In genomic region chr2:121071871-121072270, GRCm38 (mm10) we compare ENCODE assay signal across 24 mouse cellular contexts. TPM values are rescaled to one million over a fixed set of nuclear protein-coding genes. Genes with fewer than 3 reads are reported as not detected.
DNase-seq lines count a peak whose midpoint lies in the region; ATAC-seq and TF ChIP-seq lines count a peak whose summit lies in the region.
"Had no signal": no experiment of that assay in that cellular context is flagged by ENCODE, and none has a peak within 500 bp of the region (broad histone marks: within the 10 kb centered on the region; RNA-seq: fewer than 3 reads in every experiment).

No protein-coding gene starts in this region.

- no peaks in the 10 kb centered on the region for H3K27me3 ChIP-seq in liver, embryonic 14.5 days (ENCODE audit: control insufficient read depth, insufficient read depth, low read length)
- H3K27me3 ChIP-seq in lung, embryonic 16.5 days (ENCODE audit: control insufficient read depth, insufficient read depth, low read depth, low read length): no peaks in the 10 kb centered on the region
- no peaks in the 10 kb centered on the region for H3K27me3 ChIP-seq in forebrain, embryonic 16.5 days (replicated peaks; ENCODE audit: control insufficient read depth, insufficient read depth, low read length)
- H3K27me3 ChIP-seq: embryonic facial prominence, embryonic 13.5 days; hindbrain, embryonic 15.5 days; limb, embryonic 13.5 days; neural tube, embryonic 13.5 days had no signal

- H3K9me3 ChIP-seq in liver, embryonic 14.5 days (ENCODE audit: control insufficient read depth, low read length): no peaks in the 10 kb centered on the region
- no peaks in the 10 kb centered on the region for H3K9me3 ChIP-seq in lung, embryonic 16.5 days (ENCODE audit: control insufficient read depth, low read length)
- H3K9me3 ChIP-seq in forebrain, embryonic 16.5 days (ENCODE audit: control insufficient read depth, low read length): no peaks in the 10 kb centered on the region
- H3K9me3 ChIP-seq: embryonic facial prominence, embryonic 13.5 days; heart, embryonic 13.5 days; hindbrain, embryonic 15.5 days; limb, embryonic 13.5 days; neural tube, embryonic 13.5 days had no signal

- H3K36me3 ChIP-seq in liver, embryonic 14.5 days (replicated peaks; ENCODE audit: control insufficient read depth, insufficient read depth, low read depth): no peaks in the 10 kb centered on the region
- H3K36me3 ChIP-seq in lung, embryonic 16.5 days (ENCODE audit: control insufficient read depth, insufficient read depth, low read length): no peaks in the 10 kb centered on the region
- no peaks in the 10 kb centered on the region for H3K36me3 ChIP-seq in forebrain, embryonic 16.5 days (ENCODE audit: control insufficient read depth, insufficient read depth)
- H3K36me3 ChIP-seq: embryonic facial prominence, embryonic 13.5 days; heart, embryonic 13.5 days; hindbrain, embryonic 15.5 days; limb, embryonic 13.5 days; neural tube, embryonic 13.5 days had no signal

- no peak for TF ChIP-seq EP300 in liver, embryonic 14.5 days (IDR thresholded peaks at IDR 0.05; ENCODE audit: low read depth)

- H3K27ac ChIP-seq in liver, embryonic 14.5 days: no peak overlapping the region
- no peak overlapping the region for H3K27ac ChIP-seq in lung, embryonic 16.5 days (ENCODE audit: low read length)
- no peak overlapping the region for H3K27ac ChIP-seq in forebrain, embryonic 16.5 days (ENCODE audit: low read length)
- H3K27ac ChIP-seq: embryonic facial prominence, embryonic 13.5 days; heart, embryonic 13.5 days; hindbrain, embryonic 15.5 days; kidney, postnatal 0 days; limb, embryonic 13.5 days; neural tube, embryonic 13.5 days had no signal

- no peak overlapping the region for H3K4me2 ChIP-seq in liver, embryonic 14.5 days (ENCODE audit: low read depth)
- H3K4me2 ChIP-seq in lung, embryonic 16.5 days (ENCODE audit: low read depth, low read length): no peak overlapping the region
- no peak overlapping the region for H3K4me2 ChIP-seq in forebrain, embryonic 16.5 days (ENCODE audit: low read length)
- H3K4me2 ChIP-seq: embryonic facial prominence, embryonic 13.5 days; heart, embryonic 13.5 days; hindbrain, embryonic 15.5 days; limb, embryonic 13.5 days; neural tube, embryonic 13.5 days had no signal

- no peak for ATAC-seq in liver, embryonic 14.5 days (ENCODE audit: insufficient read depth)
- ATAC-seq in lung, embryonic 16.5 days (ENCODE audit: low read depth): peak; percentile 66
- ATAC-seq in forebrain, embryonic 16.5 days: no peak
- ATAC-seq: forebrain, embryonic 14.5 days; liver, postnatal 0 days had no signal

- H3K9ac ChIP-seq in liver, embryonic 14.5 days (replicated peaks): no peak overlapping the region
- no peak overlapping the region for H3K9ac ChIP-seq in lung, embryonic 16.5 days (ENCODE audit: low read length)
- no peak overlapping the region for H3K9ac ChIP-seq in forebrain, embryonic 16.5 days (replicated peaks; ENCODE audit: low read depth, low read length)
- H3K9ac ChIP-seq: embryonic facial prominence, embryonic 13.5 days; heart, embryonic 13.5 days; hindbrain, embryonic 15.5 days; limb, embryonic 13.5 days; liver, postnatal 0 days; neural tube, embryonic 13.5 days had no signal

- no peak overlapping the region for H3K4me3 ChIP-seq in liver, embryonic 14.5 days (ENCODE audit: insufficient read depth in 1 of 2, low read depth in 2 of 2, low read length in 2 of 2)
- H3K4me3 ChIP-seq in lung, embryonic 16.5 days (ENCODE audit: low read length): no peak overlapping the region
- H3K4me3 ChIP-seq in forebrain, embryonic 16.5 days (replicated peaks; ENCODE audit: low read length): no peak overlapping the region
- H3K4me3 ChIP-seq: embryonic facial prominence, embryonic 13.5 days; heart, embryonic 13.5 days; hindbrain, embryonic 15.5 days; limb, embryonic 13.5 days; megakaryocyte, embryonic 14.5 days; neural tube, embryonic 13.5 days had no signal

- no peak for TF ChIP-seq CTCF in liver, embryonic 14.5 days (IDR thresholded peaks at IDR 0.05; ENCODE audit: low read depth)

- no peaks in the 10 kb centered on the region for H3K4me1 ChIP-seq in liver, embryonic 14.5 days (replicated peaks; ENCODE audit: control insufficient read depth in 2 of 2, insufficient read depth in 2 of 2, low read length in 1 of 2)
- no peaks in the 10 kb centered on the region for H3K4me1 ChIP-seq in lung, embryonic 16.5 days (replicated peaks; ENCODE audit: control insufficient read depth, insufficient read depth, low read length)
- no peaks in the 10 kb centered on the region for H3K4me1 ChIP-seq in forebrain, embryonic 16.5 days (replicated peaks; ENCODE audit: control insufficient read depth, insufficient read depth, low read length)
- H3K4me1 ChIP-seq: embryonic facial prominence, embryonic 13.5 days; heart, embryonic 13.5 days; hindbrain, embryonic 15.5 days; limb, embryonic 13.5 days; neural tube, embryonic 13.5 days had no signal

- WGBS in liver, embryonic 14.5 days (ENCODE audit: insufficient replicate concordance): 61% methylated on average over 6 of the region's 6 CpGs
- WGBS in lung, embryonic 16.5 days: 56% methylated on average over 6 of the region's 6 CpGs
- WGBS in forebrain, embryonic 16.5 days: 87% methylated on average over 6 of the region's 6 CpGs

- DNase-seq in liver, embryonic 14.5 days (ENCODE audit: low read depth in 3 of 3, low spot score in 3 of 3): peak in 2 of 3 experiments; percentile 22 to 34
- DNase-seq in liver (no peak), R1 (ENCODE audit: low read depth, low spot score) (peak; percentile 54)
- DNase-seq in thymus, postnatal 0 days (ENCODE audit: low spot score): no peak
- DNase-seq in Muller cell, postnatal 12 days (ENCODE audit: inconsistent ontology term): no peak
- DNase-seq: cerebellum, postnatal 10 days; heart, postnatal 36 days; kidney, adult 18-20 months; liver, postnatal 0 days; midbrain, embryonic 14.5 days; right cerebral cortex, postnatal 14 days; thymus, adult 2 months had no signal

RNA-seq across cellular contexts. Expression of gene Tgm5, which starts 13.8 kb away (rescaled TPM):
- not detected in 2 replicates for polyA plus RNA-seq in liver, embryonic 14.5 days (2012; rRNA removed)
- not detected in 2 replicates for polyA plus RNA-seq in liver, embryonic 14.5 days (2014; fragmentation: Nextera tagmentation; extraction: Ambion mirVana)
- 0.05 TPM in 1 of 2 replicates, not detected in the other for polyA plus RNA-seq in lung, embryonic 16.5 days (2015; fragmentation: Nextera tagmentation; extraction: Ambion mirVana)
- polyA plus RNA-seq in thymus, postnatal 0 days (2015; fragmentation: Nextera tagmentation; extraction: Ambion mirVana): 0.31 and 0.42 TPM in 2 replicates
- 0.09 TPM in 1 of 2 replicates, not detected in the other for polyA plus RNA-seq in forebrain, embryonic 16.5 days (2015; fragmentation: Nextera tagmentation; extraction: Ambion mirVana)
- polyA plus RNA-seq: embryonic facial prominence, embryonic 13.5 days; forebrain, embryonic 14.5 days; hindbrain, embryonic 15.5 days; limb, embryonic 13.5 days; liver, postnatal 0 days; midbrain, embryonic 14.5 days; spleen, adult 2 months had no signal

RNA-seq across cellular contexts. Expression of gene Epb42, which starts 35.0 kb away (rescaled TPM):
- 149 and 162 TPM in 2 replicates for polyA plus RNA-seq in liver, embryonic 14.5 days (2012; rRNA removed)
- 129 and 131 TPM in 2 replicates for polyA plus RNA-seq in liver, embryonic 14.5 days (2014; fragmentation: Nextera tagmentation; extraction: Ambion mirVana)
- 1.1 and 3.2 TPM in 2 replicates for polyA plus RNA-seq in lung, embryonic 16.5 days (2015; fragmentation: Nextera tagmentation; extraction: Ambion mirVana)
- polyA plus RNA-seq in thymus, postnatal 0 days (2015; fragmentation: Nextera tagmentation; extraction: Ambion mirVana): 0.30 and 0.46 TPM in 2 replicates
- polyA plus RNA-seq in forebrain, embryonic 16.5 days (2015; fragmentation: Nextera tagmentation; extraction: Ambion mirVana): 0.09 and 0.23 TPM in 2 replicates

RNA-seq across cellular contexts. Expression of gene Tgm7, which starts 37.7 kb away (rescaled TPM):
- polyA plus RNA-seq in liver, embryonic 14.5 days (2012; rRNA removed): 0.02 TPM in 1 of 2 replicates, not detected in the other
- polyA plus RNA-seq in liver, embryonic 14.5 days (2014; fragmentation: Nextera tagmentation; extraction: Ambion mirVana): not detected in 2 replicates
- not detected in 2 replicates for polyA plus RNA-seq in lung, embryonic 16.5 days (2015; fragmentation: Nextera tagmentation; extraction: Ambion mirVana)
- polyA plus RNA-seq in thymus, postnatal 0 days (2015; fragmentation: Nextera tagmentation; extraction: Ambion mirVana): 0.37 and 0.38 TPM in 2 replicates
- not detected in 2 replicates for polyA plus RNA-seq in forebrain, embryonic 16.5 days (2015; fragmentation: Nextera tagmentation; extraction: Ambion mirVana)
- polyA plus RNA-seq: embryonic facial prominence, embryonic 13.5 days; forebrain, embryonic 14.5 days; heart, embryonic 13.5 days; hindbrain, embryonic 15.5 days; limb, embryonic 13.5 days; liver, postnatal 0 days; midbrain, embryonic 14.5 days; spleen, adult 2 months; stomach, embryonic 14.5 days had no signal

Comparison
In these comparisons a context has a peak if more than half of its experiments do, and no peak if none do; other contexts are left out.
1. DNase-seq: peak in liver, embryonic 14.5 days (2 of 3) and R1 (single experiment); none in liver (single experiment), thymus, postnatal 0 days (single experiment) and Muller cell, postnatal 12 days (single experiment).
2. RNA of gene Epb42, which starts 35.0 kb away (polyA plus RNA-seq): 129 to 162 TPM in liver, embryonic 14.5 days; 1.1 to 3.2 TPM in lung, embryonic 16.5 days, 0.30 to 0.46 TPM in thymus, postnatal 0 days and 0.09 to 0.23 TPM in forebrain, embryonic 16.5 days; every median in the first group is over 10 times any median in the second.